Mouse (Mus musculus): ENCODE data around the gene Adat1. TPM values are rescaled to one million over a fixed set of nuclear protein-coding genes. Genes with fewer than 3 reads are reported as not detected.
A peak's percentile ranks its signal among the peaks of the same experiment; 100 is the strongest.
"Not testable (repeated sequence)": the region's sequence is repeated elsewhere in the genome, so short reads cannot be mapped to it uniquely, and the experiment has no call there.

Adat1 gene
- total RNA-seq, 2 experiments from 2014 or later: 1.3 TPM

GRCm38 (mm10) chr8:111943544-111943943 is 48.6 kb downstream of the Adat1 start:
- no peak for DNase-seq

DNA sequence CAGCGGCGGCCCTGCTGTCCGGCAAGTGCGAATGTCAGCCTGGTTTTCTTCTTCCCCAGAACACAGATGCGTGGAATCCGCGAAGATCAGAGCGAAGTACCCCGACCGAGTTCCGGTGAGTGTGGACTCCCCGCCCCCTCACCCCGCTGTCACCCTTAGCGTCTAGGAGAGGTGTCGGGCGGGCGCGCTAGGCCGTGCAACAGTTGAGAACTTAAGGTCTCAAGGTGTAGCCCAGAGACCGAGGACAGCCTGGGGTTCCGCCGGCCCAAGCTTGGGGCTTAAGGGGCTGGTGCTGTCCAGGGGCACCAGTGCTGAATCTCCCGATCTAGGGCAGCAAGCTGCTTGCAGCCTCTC is 51.0 kb downstream of the Adat1 start:
- DNase-seq: peak; percentile 41
- intact Hi-C loops (cut with DNase I; ENCODE audit: low total_unique reads): no loop called here

More at GRCm38 (mm10) chr8:111943544-111943943, 48.6 kb downstream of the Adat1 start:
- intact Hi-C loops (cut with DNase I; ENCODE audit: low total_unique reads): no loop called here

DNA sequence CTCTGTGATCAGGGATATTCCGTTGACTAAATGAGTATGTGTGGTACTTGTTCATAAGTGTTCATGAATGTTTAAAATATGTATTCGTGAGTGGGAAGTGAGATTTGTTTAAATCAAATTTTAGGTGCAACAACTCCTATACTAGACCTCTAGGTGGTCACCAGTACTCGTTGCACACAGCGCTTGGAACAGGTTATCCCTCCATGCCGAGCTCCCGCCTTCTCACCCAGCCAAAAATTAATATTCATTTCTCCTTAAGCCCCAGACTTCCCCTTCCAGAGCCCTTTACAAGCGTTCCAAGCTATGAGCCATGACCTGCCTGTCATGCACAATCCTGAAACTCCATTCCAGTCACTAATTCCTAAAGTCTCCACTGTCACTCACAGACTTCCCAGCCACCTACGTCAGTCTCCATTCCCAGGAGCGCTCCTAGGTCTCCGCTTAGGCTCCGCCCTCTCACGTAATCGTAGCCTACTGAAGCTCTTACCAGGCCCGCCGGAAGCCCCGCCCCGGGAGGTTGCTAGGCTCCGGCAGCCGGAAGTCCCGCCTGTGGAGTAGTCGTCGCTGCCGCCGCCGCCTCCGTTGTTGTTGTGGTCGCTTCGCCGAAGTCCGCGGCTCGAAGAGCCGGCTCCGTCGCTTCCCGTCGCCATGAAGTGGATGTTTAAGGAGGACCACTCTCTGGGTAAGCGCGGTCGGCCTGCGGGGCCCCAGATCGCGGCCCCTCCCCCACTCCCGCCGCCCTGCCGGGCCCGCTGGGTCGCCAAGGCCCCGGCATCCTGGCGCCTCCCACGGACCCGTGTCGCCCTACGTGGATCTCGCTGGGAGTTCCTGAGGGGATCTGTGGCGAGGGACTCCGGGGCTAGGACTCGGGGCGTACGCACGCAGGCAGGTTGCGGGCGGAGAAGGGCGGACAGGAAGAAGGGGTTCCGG is 51.7 kb downstream of the Adat1 start, which contains the start of gene Gabarapl2:
Gabarapl2 (plus strand) TSS at position 533 of the 930 bp plus-strand sequence.
- peak; percentile 98 for DNase-seq
- intact Hi-C loops (cut with DNase I; ENCODE audit: low total_unique reads): no loop called here

DNA sequence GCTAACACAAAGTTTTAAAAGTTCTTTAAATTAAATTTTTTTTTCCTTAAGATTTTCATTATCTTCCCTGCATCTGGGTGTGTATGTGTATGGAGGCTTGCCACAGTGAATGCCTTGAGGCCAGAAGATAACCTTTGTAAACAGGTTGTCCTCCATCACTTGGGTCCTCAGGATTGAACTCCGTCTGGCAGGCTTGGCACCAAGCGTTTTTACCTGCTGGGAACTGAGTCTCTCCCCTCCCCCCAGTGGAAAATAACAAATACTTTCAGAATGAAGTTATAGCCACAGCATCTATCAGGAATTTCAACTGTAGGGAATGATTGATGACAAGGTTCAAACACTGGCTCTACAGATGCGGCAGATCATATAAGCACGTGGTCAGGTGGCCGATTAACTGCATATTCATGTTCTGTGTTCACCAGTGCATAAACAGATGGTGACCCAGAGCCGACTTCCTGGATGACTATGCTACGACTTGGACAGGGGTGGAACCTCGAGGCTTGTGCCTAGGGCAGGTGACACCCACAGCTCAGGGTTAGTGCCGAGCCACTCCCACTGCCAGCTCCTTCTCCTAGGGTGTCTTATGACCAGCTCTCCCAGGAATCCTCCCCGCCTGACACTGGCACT is 52.5 kb downstream of the Adat1 start:
- peak; percentile 27 for DNase-seq
- intact Hi-C loops (cut with DNase I; ENCODE audit: low total_unique reads): no loop called here

DNA sequence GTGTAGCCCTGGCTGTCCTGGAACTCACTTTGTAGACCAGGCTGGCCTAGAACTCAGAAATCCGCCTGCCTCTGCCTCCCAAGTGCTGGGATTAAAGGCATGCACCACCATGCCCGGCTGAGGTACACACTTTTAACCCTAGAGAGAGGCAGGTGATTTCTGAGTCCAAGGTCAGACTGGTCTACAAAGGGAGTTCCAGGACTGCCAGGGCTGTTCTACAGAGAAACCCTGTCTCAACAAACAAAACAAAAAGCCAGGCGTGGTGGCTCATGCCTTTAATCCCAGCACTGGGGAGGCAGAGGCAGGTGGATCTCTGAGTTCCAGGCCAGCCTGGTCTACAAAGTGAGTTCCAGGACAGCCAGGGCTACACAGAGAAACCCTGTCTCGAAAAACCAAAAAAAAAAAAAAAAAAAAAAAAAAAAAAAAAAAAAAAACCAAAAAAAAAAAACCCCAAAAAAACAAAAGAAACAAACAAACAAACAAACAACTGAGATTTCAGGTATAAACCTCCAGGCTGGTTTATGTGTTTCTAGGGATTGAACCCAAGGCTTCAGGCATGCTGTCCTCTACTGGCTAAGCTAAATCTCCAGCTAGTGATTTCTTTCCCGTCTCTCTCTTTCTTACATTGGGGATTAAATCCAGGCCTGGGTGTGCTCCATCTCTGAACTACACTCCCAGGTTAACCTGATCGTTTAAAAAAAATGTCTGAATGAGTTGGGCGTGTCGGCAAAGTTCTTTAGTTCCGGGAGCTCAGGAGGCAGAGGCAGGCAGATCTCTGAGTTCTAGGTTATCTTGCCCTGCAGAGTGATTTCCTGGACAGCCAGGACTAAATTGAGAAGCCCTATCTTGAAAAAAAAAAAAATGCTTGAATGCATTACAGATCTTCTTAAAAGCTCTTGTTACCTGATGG is 53.8 kb downstream of the Adat1 start:
- DNase-seq; intact Hi-C loops (cut with DNase I; ENCODE audit: low total_unique reads): not testable (repeated sequence)

DNA sequence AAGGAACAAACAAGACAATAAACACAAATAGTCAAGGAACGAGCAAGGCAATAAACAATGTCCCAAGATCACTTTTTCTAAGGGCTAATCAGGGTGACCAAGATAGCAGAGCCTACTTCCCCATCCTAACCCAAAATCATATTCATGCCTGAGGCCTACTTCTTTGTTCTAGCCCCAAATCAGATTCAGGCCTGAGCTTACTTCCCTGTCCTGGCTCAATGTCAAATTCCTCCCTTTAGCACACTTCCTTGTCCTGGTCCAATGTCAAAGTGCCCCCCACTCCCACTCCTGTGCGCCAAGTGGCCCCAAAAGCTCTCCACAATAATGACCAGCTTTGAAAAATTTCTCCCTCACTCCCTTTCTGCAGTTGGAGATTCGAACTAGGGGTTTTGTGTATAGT is 54.9 kb downstream of the Adat1 start:
- intact Hi-C loops (cut with DNase I; ENCODE audit: low total_unique reads): no loop called here

GRCm38 (mm10) chr8:111934201-111934600 is 57.9 kb downstream of the Adat1 start:
- intact Hi-C loops (cut with DNase I; ENCODE audit: low total_unique reads): no loop called here
- DNase-seq: no peak

More for the DNA sequence above, 54.9 kb downstream of the Adat1 start:
- DNase-seq: no peak

DNA sequence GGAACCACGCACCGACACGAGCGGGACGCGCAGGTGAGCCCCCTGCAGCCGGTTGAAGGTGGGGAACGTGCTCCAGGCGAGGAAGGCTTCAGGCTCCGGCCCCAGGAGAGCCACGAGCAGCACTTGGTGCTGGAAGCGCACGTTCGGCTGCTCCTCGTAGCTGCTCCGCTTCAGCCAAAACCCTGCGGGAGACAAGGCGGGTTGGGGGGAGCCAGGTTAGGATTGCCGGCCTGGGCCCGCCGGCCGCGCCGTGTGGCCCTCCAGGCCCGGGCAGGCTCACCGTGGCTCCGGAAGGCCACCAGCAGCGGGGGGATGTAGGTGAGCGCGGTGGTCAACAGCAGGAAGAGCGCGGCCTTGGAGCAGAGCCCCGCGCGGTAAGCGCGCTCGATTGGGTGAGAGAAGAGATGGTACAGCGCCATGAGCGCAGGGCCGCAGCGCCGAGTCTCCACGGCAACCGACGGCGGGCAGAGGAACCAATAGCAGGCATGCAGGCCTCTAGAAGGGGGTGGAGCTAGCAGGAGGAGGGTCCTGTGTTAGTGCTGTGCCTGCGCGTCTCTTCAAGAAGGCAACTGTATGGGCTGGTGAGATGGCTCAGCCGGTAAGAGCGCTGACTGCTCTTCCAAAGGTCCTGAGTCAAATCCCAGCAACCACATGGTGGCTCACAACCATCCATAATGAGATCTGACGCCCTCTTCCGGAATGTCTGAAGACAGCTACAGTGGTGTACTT is 58.6 kb downstream of the Adat1 start, which contains the start of gene Tmem231:
Tmem231 (minus strand) TSS at position 534 of the 729 bp plus-strand sequence.
- intact Hi-C loops (cut with DNase I; ENCODE audit: low total_unique reads): no loop called here

DNA sequence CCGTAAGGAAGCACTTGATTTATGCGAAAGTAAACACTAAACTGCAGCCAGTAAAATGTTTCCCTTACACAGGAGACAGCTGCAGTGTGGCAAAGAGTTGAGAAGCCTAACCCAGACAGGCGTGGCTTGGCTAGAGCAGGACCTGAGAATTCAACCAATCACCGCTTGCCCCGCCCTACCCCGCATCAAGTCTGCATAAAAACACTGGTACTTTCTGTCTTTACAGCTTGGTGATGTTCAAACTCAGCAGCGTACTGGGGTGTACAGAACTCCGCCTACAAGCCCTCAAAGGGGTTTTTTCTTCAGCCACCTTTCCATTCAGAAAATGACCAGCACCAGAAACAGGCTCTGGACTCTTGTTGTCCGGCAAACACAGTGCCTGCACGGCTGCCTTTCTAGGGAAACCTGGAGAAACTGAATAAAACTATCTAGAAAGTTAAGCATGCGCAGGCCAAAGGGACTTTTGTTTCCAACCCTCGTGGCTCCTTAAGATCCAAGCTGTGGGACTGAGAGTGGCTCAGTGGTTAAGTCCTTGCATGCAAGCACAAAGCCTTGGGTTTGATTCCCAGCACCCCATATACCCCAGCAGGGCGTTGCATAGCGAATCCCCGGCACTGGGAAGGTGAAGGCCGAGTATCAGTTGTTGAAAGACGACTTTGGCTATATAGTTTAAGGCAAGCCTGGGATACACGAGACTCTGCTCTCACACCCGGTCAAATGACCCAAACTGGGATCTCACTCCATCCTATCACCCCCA is 59.3 kb downstream of the Adat1 start:
- intact Hi-C loops (cut with DNase I; ENCODE audit: low total_unique reads): no loop called here
- peak; percentile 75 for DNase-seq

More for the DNA sequence above, 58.6 kb downstream of the Adat1 start, which contains the start of gene Tmem231:
- DNase-seq: peak; percentile 88

GRCm38 (mm10) chr8:111931721-111932120 is 60.4 kb downstream of the Adat1 start:
- intact Hi-C loops (cut with DNase I; ENCODE audit: low total_unique reads): no loop called here
- DNase-seq: no peak

DNA sequence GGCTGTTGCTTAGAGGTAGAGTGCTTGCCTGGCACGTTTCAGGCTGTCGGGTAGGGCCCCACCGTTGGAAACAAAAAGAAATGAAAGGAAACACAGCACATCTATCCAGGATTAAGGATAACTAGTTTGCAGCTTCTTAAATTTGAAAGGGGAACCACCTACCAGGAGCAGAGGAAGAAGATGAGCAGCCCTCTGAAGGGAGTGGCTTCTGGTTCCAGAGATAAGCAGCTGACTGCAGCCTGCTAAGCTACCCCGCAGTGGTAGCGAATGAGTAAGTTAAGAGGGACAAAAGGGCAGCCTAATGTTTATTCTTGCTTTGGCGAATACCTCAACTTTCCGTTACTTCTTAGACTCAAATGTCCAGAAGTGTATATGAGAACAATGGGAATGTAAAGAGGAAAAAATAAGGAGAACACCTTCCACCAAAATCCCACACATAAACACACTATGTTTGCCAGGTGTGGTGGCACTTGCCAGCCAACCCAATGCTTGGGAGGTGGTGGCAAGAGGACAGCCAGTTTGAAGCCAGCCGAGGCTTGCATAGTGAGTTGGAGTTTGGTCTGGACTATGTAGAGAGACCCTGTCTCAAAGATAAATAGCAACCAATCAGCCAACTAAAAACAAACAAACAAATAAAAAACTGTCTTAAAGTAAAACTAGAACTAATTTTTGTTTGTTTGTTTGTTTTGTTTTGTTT is 62.3 kb downstream of the Adat1 start:
- DNase-seq: no peak
- intact Hi-C loops (cut with DNase I; ENCODE audit: low total_unique reads): loop anchor here (5.0 kb wide), 1 partner anchor 42 kb away; no protein-coding TSS in a partner anchor

GRCm38 (mm10) chr8:111924976-111925375 is 67.1 kb downstream of the Adat1 start:
- no peak for DNase-seq
- intact Hi-C loops (cut with DNase I; ENCODE audit: low total_unique reads): loop anchor here (5.0 kb wide), 1 partner anchor 38 kb away; no protein-coding TSS in a partner anchor

- peak; percentile 45 for DNase-seq
- intact Hi-C loops (cut with DNase I; ENCODE audit: low total_unique reads): no loop called here
These were observed 68.7 kb downstream of the Adat1 start for GRCm38 (mm10) chr8:111923383-111923804.

- no peak for DNase-seq
These were observed 71.1 kb downstream of the Adat1 start for GRCm38 (mm10) chr8:111920971-111921370.

GRCm38 (mm10) chr8:111919663-111920062 is 72.4 kb downstream of the Adat1 start:
- no peak for DNase-seq
- intact Hi-C loops (cut with DNase I; ENCODE audit: low total_unique reads): no loop called here

More at GRCm38 (mm10) chr8:111920971-111921370, 71.1 kb downstream of the Adat1 start:
- intact Hi-C loops (cut with DNase I; ENCODE audit: low total_unique reads): no loop called here
